Mouse (Mus musculus) midbrain, embryonic 11.5 days (tissue): ENCODE measurements at regions not wholly inside any gene's neighbourhood (a gene's known extent, or its start where the extent isn't known, plus 50 kb on each side); places are given as distances from the start of the nearest gene placed in this dataset.

ENCODE experiments used
- ATAC-seq: fragments of 200-750 bp; cut with Nextera tagmentation; 2 replicates; pipeline ENCODE4 v1.8.0; 2017; ENCODE audit warnings: moderate TSS enrichment, moderate library complexity; ENCODE audit not compliant: low FRiP score
- DNase-seq: peaks from one replicate; pipeline ENCODE4 v3.0.0; 2015; ENCODE audit warnings: low spot score; ENCODE audit errors: missing footprints
- H3K27ac ChIP-seq: fragments of 300-500 bp; sonication (generic); 2 replicates; pipeline ENCODE4 v1.5.1; 2014; ENCODE audit warnings: low read depth, low read length
- H3K27me3 ChIP-seq: fragments of 300-500 bp; sonication (generic); 2 replicates; pipeline ENCODE4 v1.6.1; 2014; ENCODE audit warnings: mild to moderate bottlenecking, low read length, moderate library complexity, mixed read lengths; ENCODE audit not compliant: control insufficient read depth, insufficient read depth
- H3K36me3 ChIP-seq: fragments of 300-500 bp; sonication (generic); 2 replicates; pipeline ENCODE4 v1.6.1; 2014; ENCODE audit warnings: mild to moderate bottlenecking, low read length, moderate library complexity, mixed read lengths; ENCODE audit not compliant: control insufficient read depth, insufficient read depth
- H3K4me1 ChIP-seq: fragments of 300-500 bp; sonication (generic); 2 replicates; pipeline ENCODE4 v1.6.1; 2014; ENCODE audit warnings: low read length; ENCODE audit not compliant: control insufficient read depth, insufficient read depth
- H3K4me2 ChIP-seq: fragments of 300-500 bp; sonication (generic); 2 replicates; pipeline ENCODE4 v1.6.1; 2014; ENCODE audit warnings: mild to moderate bottlenecking, moderate library complexity
- H3K4me3 ChIP-seq: fragments of 300-500 bp; sonication (generic); 2 replicates; pipeline ENCODE4 v1.5.1; 2014; ENCODE audit warnings: low read depth, low read length
- H3K9ac ChIP-seq: fragments of 300-500 bp; sonication (generic); 2 replicates; pipeline ENCODE4 v1.6.1; 2014; ENCODE audit warnings: low read length
- H3K9me3 ChIP-seq: fragments of 300-500 bp; sonication (generic); 2 replicates; pipeline ENCODE4 v1.6.1; 2016; ENCODE audit warnings: low read length; ENCODE audit not compliant: control insufficient read depth
- WGBS: fragments of 180-500 bp; shearing (Covaris S2); extraction: QIAGEN DNeasy Blood & Tissue Kit; methylation state at CpG from one replicate; pipeline ENCODE4 v1.1.7; 2014; 5-methylcytosine and 5-hydroxymethylcytosine counted together

DNA sequence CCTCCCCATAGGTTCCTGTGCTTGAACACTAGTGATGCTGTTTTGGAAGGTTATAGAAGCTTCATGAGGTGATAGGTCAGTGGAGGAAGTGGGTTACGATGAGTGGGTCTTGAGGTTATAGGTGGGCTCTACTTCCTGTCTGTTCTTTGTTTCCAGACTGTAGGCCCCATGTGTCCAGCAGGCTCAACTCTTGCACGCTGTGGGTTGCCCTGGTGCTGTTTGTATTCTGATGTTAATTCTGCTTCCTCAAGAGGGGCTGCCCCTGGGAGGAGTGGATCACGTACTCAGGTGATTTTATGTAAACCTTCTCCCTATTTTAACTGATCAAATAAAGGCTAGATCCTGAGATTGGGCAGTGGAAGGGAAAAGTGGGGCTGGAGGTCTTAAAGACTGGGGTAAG, 60.4 kb upstream of the Rap1gds1 start:
- no peak overlapping the region for H3K4me2 ChIP-seq
- no peaks in the 10 kb centered on the region for H3K9me3 ChIP-seq
- WGBS, result 60% methylated on average over 3 of the region's 3 CpGs
- H3K36me3 ChIP-seq, result no peaks in the 10 kb centered on the region
- H3K27ac ChIP-seq, result no peak overlapping the region
- H3K4me1 ChIP-seq, result no peaks in the 10 kb centered on the region
- ATAC-seq, result no peak
- no peak overlapping the region for H3K4me3 ChIP-seq
- no peak for DNase-seq
- no peaks in the 10 kb centered on the region for H3K27me3 ChIP-seq
- H3K9ac ChIP-seq, result no peak overlapping the region

DNA sequence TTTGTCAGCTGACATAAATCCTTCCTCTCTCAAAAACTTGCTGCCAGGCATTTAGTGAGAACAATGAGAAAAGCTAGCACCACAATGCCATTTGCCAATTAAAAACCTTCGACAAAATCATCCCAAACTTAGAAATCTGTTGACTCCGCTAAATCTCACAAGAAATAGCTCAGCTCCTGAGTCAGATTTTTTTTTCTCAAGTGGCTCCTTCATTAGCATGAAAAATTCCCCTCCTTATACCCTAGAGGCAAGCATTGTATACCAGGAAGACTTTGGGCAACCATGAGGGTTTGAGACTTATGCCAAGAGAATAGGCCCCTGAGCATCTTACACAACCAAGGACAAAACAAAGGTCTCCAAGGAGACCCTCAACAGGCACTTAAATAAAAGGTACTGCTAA, 61.0 kb upstream of the Rap1gds1 start:
- Histone ChIP-seq H3K4me3 (no peak overlapping the region), H3K4me1 (no peaks in the 10 kb centered on the region), H3K27me3 (no peaks in the 10 kb centered on the region), H3K4me2 (no peak overlapping the region), H3K27ac (no peak overlapping the region), H3K36me3 (no peaks in the 10 kb centered on the region), H3K9me3 (no peaks in the 10 kb centered on the region), H3K9ac (no peak overlapping the region)
- no peak for ATAC-seq
- DNase-seq, result no peak
- WGBS, result 96% methylated on average over 2 of the region's 2 CpGs

DNA sequence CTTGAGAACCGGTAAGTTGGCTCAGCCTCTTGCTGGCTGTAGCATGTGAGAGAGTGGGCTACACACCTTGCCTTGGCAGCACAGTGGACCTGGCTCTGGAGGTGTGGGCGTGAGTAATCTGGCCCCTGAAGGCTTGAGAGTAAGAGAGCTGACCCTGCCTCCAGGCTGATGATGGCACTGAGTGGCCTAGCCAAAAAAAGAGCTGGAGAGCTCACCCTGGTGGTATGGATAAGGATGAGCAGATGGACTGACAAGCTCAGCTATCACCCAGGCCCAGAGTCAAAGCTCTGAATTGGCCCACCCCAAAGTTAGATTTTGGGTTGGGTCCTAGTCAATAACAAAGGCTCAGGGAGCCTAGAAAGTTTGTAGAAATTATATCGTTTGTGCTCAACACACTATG, 52.8 kb upstream of the Stpg2 start:
- Histone ChIP-seq H3K4me3 (no peak overlapping the region), H3K36me3 (no peaks in the 10 kb centered on the region), H3K9me3 (no peaks in the 10 kb centered on the region), H3K27ac (no peak overlapping the region), H3K9ac (no peak overlapping the region), H3K27me3 (no peaks in the 10 kb centered on the region), H3K4me2 (no peak overlapping the region), H3K4me1 (no peaks in the 10 kb centered on the region)
- 60% methylated on average over 3 of the region's 3 CpGs for WGBS
- DNase-seq (no peak), ATAC-seq (peak; percentile 50; the same call in 1 of the 2 replicates)

DNA sequence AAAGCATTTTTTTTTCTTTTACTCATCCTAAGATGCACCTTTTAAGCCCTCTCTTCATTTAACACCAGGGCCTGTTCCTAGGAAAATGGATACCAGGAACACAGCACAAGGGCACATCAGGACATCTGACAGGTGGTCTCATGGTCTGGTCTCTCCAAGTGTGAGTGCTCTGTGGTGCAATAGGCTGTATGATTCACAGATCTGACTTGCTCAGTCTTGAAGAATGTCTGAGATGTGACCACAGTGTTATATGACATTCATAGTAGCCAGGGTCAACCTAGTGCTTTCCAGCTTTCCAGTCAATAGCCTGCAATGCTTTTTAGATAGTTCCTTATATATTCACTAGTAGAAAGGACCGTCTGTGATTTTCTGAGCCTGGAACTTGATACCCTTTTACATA, 51.2 kb upstream of the Stpg2 start:
- Histone ChIP-seq H3K4me1 (no peaks in the 10 kb centered on the region), H3K4me2 (no peak overlapping the region), H3K27me3 (no peaks in the 10 kb centered on the region), H3K9ac (no peak overlapping the region), H3K9me3 (no peaks in the 10 kb centered on the region), H3K4me3 (no peak overlapping the region), H3K27ac (no peak overlapping the region), H3K36me3 (no peaks in the 10 kb centered on the region)
- WGBS, result 89% methylated on average over 1 of the region's 1 CpGs
- no peak for ATAC-seq
- DNase-seq, result no peak
